Mouse (Mus musculus) left cerebral cortex, adult 9 months (tissue): ENCODE data around the gene Fli1.

Experiments used
- DNase-seq, 2 experiments: peaks; one replicate each; pipeline ENCODE4 v3.0.0; 2022; ENCODE audit warnings: low spot score in 2 of 2

Gene Fli1

GRCm38 (mm10) chr9:32525787-32526186, 16.9 kb downstream of the Fli1 start:
- no peak for DNase-seq

- no peak for DNase-seq
Observed at GRCm38 (mm10) chr9:32522536-32523245, 20.0 kb downstream of the Fli1 start.

GRCm38 (mm10) chr9:32521331-32521730, 21.3 kb downstream of the Fli1 start:
- no peak for DNase-seq

- no peak for DNase-seq
Observed at GRCm38 (mm10) chr9:32520821-32521220, 21.8 kb downstream of the Fli1 start.

GRCm38 (mm10) chr9:32519101-32520051, 23.3 kb downstream of the Fli1 start:
- DNase-seq: no peak

GRCm38 (mm10) chr9:32518351-32519075, 24.1 kb downstream of the Fli1 start:
- no peak for DNase-seq

- DNase-seq: no peak
Observed at GRCm38 (mm10) chr9:32516691-32517090, 26.0 kb downstream of the Fli1 start.

- DNase-seq: no peak
Observed at GRCm38 (mm10) chr9:32515894-32516686, 26.6 kb downstream of the Fli1 start.

GRCm38 (mm10) chr9:32514406-32515058, 28.1 kb downstream of the Fli1 start:
- no peak for DNase-seq

GRCm38 (mm10) chr9:32513471-32513870, 29.2 kb downstream of the Fli1 start:
- no peak for DNase-seq

GRCm38 (mm10) chr9:32510454-32511263, 32.0 kb downstream of the Fli1 start:
- DNase-seq: no peak

- no peak for DNase-seq
Observed at GRCm38 (mm10) chr9:32509706-32510156, 32.9 kb downstream of the Fli1 start.

GRCm38 (mm10) chr9:32508648-32509047, 34.0 kb downstream of the Fli1 start:
- peak in 1 of 2 experiments; percentile 17 for DNase-seq

GRCm38 (mm10) chr9:32508118-32508517, 34.5 kb downstream of the Fli1 start:
- no peak for DNase-seq

GRCm38 (mm10) chr9:32506866-32507861, 35.5 kb downstream of the Fli1 start:
- no peak for DNase-seq

- no peak for DNase-seq
Observed at GRCm38 (mm10) chr9:32506161-32506560, 36.5 kb downstream of the Fli1 start.

GRCm38 (mm10) chr9:32505460-32506075, 37.1 kb downstream of the Fli1 start:
- peak in 1 of 2 experiments; percentile 17 for DNase-seq

GRCm38 (mm10) chr9:32503995-32504451, 38.6 kb downstream of the Fli1 start:
- DNase-seq: no peak
